Mouse (Mus musculus) liver, postnatal 0 days (tissue): ENCODE measurements around the gene Zfp473. TPM values are rescaled to one million over a fixed set of nuclear protein-coding genes. Genes with fewer than 3 reads are reported as not detected.
"Not testable (repeated sequence)": the region's sequence is repeated elsewhere in the genome, so short reads cannot be mapped to it uniquely, and the experiment has no call there.

Experiments used
- ATAC-seq: fragments of 200-750 bp; cut with Nextera tagmentation; 2 replicates; pipeline ENCODE4 v1.8.0; 2017; ENCODE audit warnings: mild to moderate bottlenecking, moderate library complexity
- DNase-seq: peaks from one replicate; pipeline ENCODE4 v3.0.0-alpha.2; 2016
- H3K27ac ChIP-seq: fragments of 300-500 bp; sonication (generic); 2 replicates; pipeline ENCODE4 v1.5.1; 2014; ENCODE audit warnings: antibody characterized with exemption, moderate library complexity, mild to moderate bottlenecking, low read depth
- H3K27me3 ChIP-seq: fragments of 300-500 bp; sonication (generic); 2 replicates; pipeline ENCODE4 v1.6.1; 2014; ENCODE audit warnings: low read length, control low read depth, mixed read lengths; ENCODE audit not compliant: insufficient read depth
- H3K36me3 ChIP-seq: fragments of 300-500 bp; sonication (generic); replicated peaks from 2 replicates; pipeline ENCODE4 v1.6.1; 2014; ENCODE audit warnings: mild to moderate bottlenecking, control low read depth, low read length, moderate library complexity, mixed read lengths; ENCODE audit not compliant: insufficient read depth
- H3K4me1 ChIP-seq: fragments of 300-500 bp; sonication (generic); 2 replicates; pipeline ENCODE4 v1.6.1; 2014; ENCODE audit warnings: antibody characterized with exemption, mild to moderate bottlenecking, control low read depth; ENCODE audit not compliant: insufficient read depth
- H3K4me2 ChIP-seq: fragments of 300-500 bp; sonication (generic); 2 replicates; pipeline ENCODE4 v1.6.1; 2014; ENCODE audit warnings: low read depth, mild to moderate bottlenecking, low read length, moderate library complexity, mixed read lengths
- H3K4me3 ChIP-seq: fragments of 300-500 bp; sonication (generic); 2 replicates; pipeline ENCODE4 v1.5.1; 2014; ENCODE audit warnings: low read depth, low read length
- H3K9ac ChIP-seq: fragments of 300-500 bp; sonication (generic); replicated peaks from 2 replicates; pipeline ENCODE4 v1.6.1; 2014; ENCODE audit warnings: mild to moderate bottlenecking, moderate library complexity
- H3K9me3 ChIP-seq: fragments of 300-500 bp; sonication (generic); 2 replicates; pipeline ENCODE4 v1.6.1; 2016; ENCODE audit warnings: mild to moderate bottlenecking, control low read depth, low read length, mixed read lengths
- CTCF ChIP-seq: sonication (generic); IDR thresholded peaks from 2 replicates; pipeline ENCODE4 v1.5.1; 2016; ENCODE audit warnings: antibody characterized with exemption, low read depth
- EP300 ChIP-seq: IDR thresholded peaks from 2 replicates; pipeline ENCODE4 v1.6.1; 2016; ENCODE audit warnings: antibody characterized with exemption, low read depth, mild to moderate bottlenecking
- WGBS: fragments of 180-500 bp; shearing (Covaris S2); extraction: QIAGEN DNeasy Blood & Tissue Kit; methylation state at CpG from one replicate; pipeline ENCODE4 v1.1.7; 2014; ENCODE audit not compliant: insufficient replicate concordance; 5-methylcytosine and 5-hydroxymethylcytosine counted together
- polyA plus RNA-seq: library from polyadenylated mRNA; unstranded; fragments of >200 nt; fragmentation: Nextera tagmentation; extraction: Ambion mirVana; gene quantifications from 2 replicates; pipeline ENCODE4 v1.2.1, GENCODE M21; 2015

The Zfp473 gene
- polyA plus RNA-seq, 1 experiment from 2014 or later: 0.14 TPM

- Histone ChIP-seq H3K4me3 (no peak overlapping the region), H3K9me3 (no peaks in the 10 kb centered on the region), H3K9ac (no peak overlapping the region), H3K4me1 (no peaks in the 10 kb centered on the region), H3K36me3 (no peaks in the 10 kb centered on the region), H3K27me3 (no peaks in the 10 kb centered on the region), H3K4me2 (no peak overlapping the region), H3K27ac (no peak overlapping the region)
- whole genome bisulfite sequencing: 70% methylated on average over 5 of the region's 5 CpGs
- no peak for ATAC-seq
- no peak for TF ChIP-seq CTCF
- TF ChIP-seq EP300: no peak
- DNase-seq: no peak
Observed at GRCm38 (mm10) chr7:44727151-44727550, 23.7 kb downstream of the Zfp473 start.

GRCm38 (mm10) chr7:44726343-44726742 is 24.5 kb downstream of the Zfp473 start:
- Histone ChIP-seq H3K9me3 (no peaks in the 10 kb centered on the region), H3K4me3 (no peak overlapping the region), H3K4me1 (no peaks in the 10 kb centered on the region), H3K27me3 (no peaks in the 10 kb centered on the region), H3K27ac (no peak overlapping the region), H3K9ac (no peak overlapping the region), H3K36me3 (no peaks in the 10 kb centered on the region), H3K4me2 (no peak overlapping the region)
- DNase-seq: no peak
- WGBS: 59% methylated on average over 6 of the region's 6 CpGs
- ATAC-seq: no peak
- TF ChIP-seq CTCF (no peak), EP300 (no peak)

GRCm38 (mm10) chr7:44724316-44724715 is 26.5 kb downstream of the Zfp473 start:
- Histone ChIP-seq H3K9me3 (no peaks in the 10 kb centered on the region), H3K9ac (no peak overlapping the region), H3K27ac (no peak overlapping the region), H3K4me3 (no peak overlapping the region), H3K27me3 (no peaks in the 10 kb centered on the region), H3K4me1 (no peaks in the 10 kb centered on the region), H3K36me3 (no peaks in the 10 kb centered on the region), H3K4me2 (no peak overlapping the region)
- WGBS: 25% methylated on average over 7 of the region's 7 CpGs
- ATAC-seq (no peak), DNase-seq (no peak)
- TF ChIP-seq CTCF (peak; percentile 55), EP300 (no peak)

- no peaks in the 10 kb centered on the region for H3K36me3 ChIP-seq
- H3K27ac ChIP-seq: no peak overlapping the region
- WGBS: 67% methylated on average over 5 of the region's 5 CpGs
- no peaks in the 10 kb centered on the region for H3K9me3 ChIP-seq
- no peak overlapping the region for H3K4me2 ChIP-seq
- H3K9ac ChIP-seq: no peak overlapping the region
- H3K4me1 ChIP-seq: no peaks in the 10 kb centered on the region
- DNase-seq (no peak), ATAC-seq (no peak)
- TF ChIP-seq CTCF: no peak
- TF ChIP-seq EP300: no peak
- no peaks in the 10 kb centered on the region for H3K27me3 ChIP-seq
- H3K4me3 ChIP-seq: no peak overlapping the region
Observed at GRCm38 (mm10) chr7:44722058-44722457, 28.8 kb downstream of the Zfp473 start.

- TF ChIP-seq CTCF: no peak; the same call in 1 of the 2 replicates
- no peak for TF ChIP-seq EP300
- ATAC-seq (no peak), DNase-seq (no peak)
- no peak overlapping the region for H3K9ac ChIP-seq
- H3K27me3 ChIP-seq: no peaks in the 10 kb centered on the region
- no peaks in the 10 kb centered on the region for H3K4me1 ChIP-seq
- H3K4me3 ChIP-seq: no peak overlapping the region
- H3K36me3 ChIP-seq: no peaks in the 10 kb centered on the region
- H3K9me3 ChIP-seq: no peaks in the 10 kb centered on the region
- no peak overlapping the region for H3K4me2 ChIP-seq
- H3K27ac ChIP-seq: no peak overlapping the region
- WGBS: 77% methylated on average over 5 of the region's 5 CpGs
Observed at GRCm38 (mm10) chr7:44709881-44710280, 41.0 kb downstream of the Zfp473 start.

GRCm38 (mm10) chr7:44708574-44708973 is 42.3 kb downstream of the Zfp473 start, which contains the start of gene Izumo2:
Izumo2 (plus strand) TSS chr7:44708742.
- no peak for TF ChIP-seq CTCF
- no peak for TF ChIP-seq EP300
- no peak within 1 kb of the TSS for H3K9ac ChIP-seq
- ATAC-seq (no peak), DNase-seq (no peak)
- WGBS: 71% methylated on average over 14 of the region's 14 CpGs
- no peaks in the 10 kb centered on the region for H3K4me1 ChIP-seq
- no peak within 1 kb of the TSS for H3K4me3 ChIP-seq
- no peaks in the 10 kb centered on the region for H3K9me3 ChIP-seq
- H3K27me3 ChIP-seq: no peaks in the 10 kb centered on the region
- H3K4me2 ChIP-seq: no peak within 1 kb of the TSS
- no peak within 1 kb of the TSS for H3K27ac ChIP-seq
- no peaks in the 10 kb centered on the region for H3K36me3 ChIP-seq

GRCm38 (mm10) chr7:44708093-44708492 is 42.8 kb downstream of the Zfp473 start:
- not testable (repeated sequence) for H3K27me3 ChIP-seq, H3K4me3 ChIP-seq, H3K27ac ChIP-seq, H3K4me1 ChIP-seq, H3K4me2 ChIP-seq, ATAC-seq, H3K36me3 ChIP-seq, H3K9ac ChIP-seq, H3K9me3 ChIP-seq, DNase-seq
- 85% methylated on average over 5 of the region's 6 CpGs for WGBS
